Mouse (Mus musculus) liver, postnatal 0 days (tissue): Measurements from ENCODE around the gene Car11. TPM values are rescaled to one million over a fixed set of nuclear protein-coding genes. Genes with fewer than 3 reads are reported as not detected.
"Not testable (repeated sequence)": the region's sequence is repeated elsewhere in the genome, so short reads cannot be mapped to it uniquely, and the experiment has no call there.

Experiments used
- ATAC-seq: fragments of 200-750 bp; cut with Nextera tagmentation; 2 replicates; pipeline ENCODE4 v1.8.0; 2017; ENCODE audit warnings: mild to moderate bottlenecking, moderate library complexity
- DNase-seq: peaks from one replicate; pipeline ENCODE4 v3.0.0-alpha.2; 2016
- H3K27ac ChIP-seq: fragments of 300-500 bp; sonication (generic); 2 replicates; pipeline ENCODE4 v1.5.1; 2014; ENCODE audit warnings: antibody characterized with exemption, moderate library complexity, mild to moderate bottlenecking, low read depth
- H3K27me3 ChIP-seq: fragments of 300-500 bp; sonication (generic); 2 replicates; pipeline ENCODE4 v1.6.1; 2014; ENCODE audit warnings: low read length, control low read depth, mixed read lengths; ENCODE audit not compliant: insufficient read depth
- H3K36me3 ChIP-seq: fragments of 300-500 bp; sonication (generic); replicated peaks from 2 replicates; pipeline ENCODE4 v1.6.1; 2014; ENCODE audit warnings: mild to moderate bottlenecking, control low read depth, low read length, moderate library complexity, mixed read lengths; ENCODE audit not compliant: insufficient read depth
- H3K4me1 ChIP-seq: fragments of 300-500 bp; sonication (generic); 2 replicates; pipeline ENCODE4 v1.6.1; 2014; ENCODE audit warnings: antibody characterized with exemption, mild to moderate bottlenecking, control low read depth; ENCODE audit not compliant: insufficient read depth
- H3K4me2 ChIP-seq: fragments of 300-500 bp; sonication (generic); 2 replicates; pipeline ENCODE4 v1.6.1; 2014; ENCODE audit warnings: low read depth, mild to moderate bottlenecking, low read length, moderate library complexity, mixed read lengths
- H3K4me3 ChIP-seq: fragments of 300-500 bp; sonication (generic); 2 replicates; pipeline ENCODE4 v1.5.1; 2014; ENCODE audit warnings: low read depth, low read length
- H3K9ac ChIP-seq: fragments of 300-500 bp; sonication (generic); replicated peaks from 2 replicates; pipeline ENCODE4 v1.6.1; 2014; ENCODE audit warnings: mild to moderate bottlenecking, moderate library complexity
- H3K9me3 ChIP-seq: fragments of 300-500 bp; sonication (generic); 2 replicates; pipeline ENCODE4 v1.6.1; 2016; ENCODE audit warnings: mild to moderate bottlenecking, control low read depth, low read length, mixed read lengths
- CTCF ChIP-seq: sonication (generic); IDR thresholded peaks from 2 replicates; pipeline ENCODE4 v1.5.1; 2016; ENCODE audit warnings: antibody characterized with exemption, low read depth
- EP300 ChIP-seq: IDR thresholded peaks from 2 replicates; pipeline ENCODE4 v1.6.1; 2016; ENCODE audit warnings: antibody characterized with exemption, low read depth, mild to moderate bottlenecking
- WGBS: fragments of 180-500 bp; shearing (Covaris S2); extraction: QIAGEN DNeasy Blood & Tissue Kit; methylation state at CpG from one replicate; pipeline ENCODE4 v1.1.7; 2014; ENCODE audit not compliant: insufficient replicate concordance; 5-methylcytosine and 5-hydroxymethylcytosine counted together
- polyA plus RNA-seq: library from polyadenylated mRNA; unstranded; fragments of >200 nt; fragmentation: Nextera tagmentation; extraction: Ambion mirVana; gene quantifications from 2 replicates; pipeline ENCODE4 v1.2.1, GENCODE M21; 2015

Gene Car11
- 0.14 and 0.15 TPM in 2 replicates for polyA plus RNA-seq

DNA sequence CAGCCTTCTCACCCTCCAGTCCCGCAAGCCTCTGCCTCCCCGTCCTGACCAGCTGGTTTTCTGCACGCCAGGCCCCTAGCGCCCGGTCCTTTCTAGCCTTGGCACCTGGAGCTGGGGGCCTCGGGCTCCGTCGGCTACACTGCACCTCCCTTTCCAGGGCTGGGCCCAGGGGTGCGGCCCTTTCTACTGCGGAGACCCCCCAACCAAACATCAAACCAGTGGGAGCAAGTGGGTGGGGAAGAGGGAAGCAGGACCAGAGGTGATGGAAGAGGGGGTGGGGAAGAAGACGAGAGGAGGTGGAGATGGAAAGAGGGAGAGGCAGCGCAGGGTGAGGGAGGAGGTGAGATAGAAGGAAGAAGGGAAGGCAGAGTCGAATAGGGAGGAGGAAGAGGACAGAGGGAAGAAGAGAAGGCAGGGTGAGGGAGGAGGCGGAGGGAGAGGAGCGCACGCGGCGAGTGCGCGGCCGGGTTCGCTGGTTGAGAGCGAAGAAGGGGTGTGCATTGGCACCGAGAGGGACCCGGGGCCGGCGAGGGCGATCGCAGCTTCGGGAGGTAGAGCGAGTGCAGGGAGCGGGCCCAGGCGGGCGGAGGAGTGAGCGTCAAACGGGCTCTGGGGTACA lies at the start of gene Car11:
Car11 (plus strand) TSS at position 321 of the 619 bp plus-strand sequence.
- DNase-seq (no peak), ATAC-seq (no peak)
- H3K27me3 ChIP-seq: peaks cover 31% of the 10 kb centered on the region
- no peak for TF ChIP-seq EP300
- TF ChIP-seq CTCF: no peak
- H3K4me2 ChIP-seq: peak within 1 kb of the TSS; percentile 52
- no peaks in the 10 kb centered on the region for H3K36me3 ChIP-seq
- H3K4me3 ChIP-seq: no peak within 1 kb of the TSS
- no peaks in the 10 kb centered on the region for H3K9me3 ChIP-seq
- H3K27ac ChIP-seq: no peak within 1 kb of the TSS
- no peak within 1 kb of the TSS for H3K9ac ChIP-seq
- WGBS: 5% methylated on average over 32 of the region's 36 CpGs
- peaks cover 20% of the 10 kb centered on the region for H3K4me1 ChIP-seq

DNA sequence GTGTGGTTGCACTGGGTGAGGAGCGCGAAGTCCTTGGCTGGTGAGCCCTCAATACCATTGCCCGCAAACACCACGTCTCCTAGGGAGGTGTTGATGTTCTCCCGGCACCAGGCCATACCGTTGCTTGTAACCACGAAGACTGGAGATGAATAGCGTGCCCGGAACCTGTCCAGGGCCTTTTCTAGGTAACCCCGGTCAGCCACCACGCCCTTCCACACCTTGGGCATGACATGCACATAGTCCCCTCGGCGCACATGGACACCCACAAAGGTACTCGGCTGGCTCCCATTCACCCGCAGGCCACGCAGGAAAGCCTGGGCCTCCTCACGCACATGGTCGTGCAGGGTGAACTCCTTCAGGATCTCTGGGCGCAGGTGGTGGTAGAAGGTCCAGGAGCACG lies 49.2 kb upstream of the Car11 start:
- ATAC-seq, DNase-seq, H3K4me3 ChIP-seq, H3K27me3 ChIP-seq, H3K9me3 ChIP-seq, H3K9ac ChIP-seq, H3K27ac ChIP-seq, H3K4me2 ChIP-seq, H3K36me3 ChIP-seq, H3K4me1 ChIP-seq: not testable (repeated sequence)
- 86% methylated on average over 18 of the region's 20 CpGs for WGBS

DNA sequence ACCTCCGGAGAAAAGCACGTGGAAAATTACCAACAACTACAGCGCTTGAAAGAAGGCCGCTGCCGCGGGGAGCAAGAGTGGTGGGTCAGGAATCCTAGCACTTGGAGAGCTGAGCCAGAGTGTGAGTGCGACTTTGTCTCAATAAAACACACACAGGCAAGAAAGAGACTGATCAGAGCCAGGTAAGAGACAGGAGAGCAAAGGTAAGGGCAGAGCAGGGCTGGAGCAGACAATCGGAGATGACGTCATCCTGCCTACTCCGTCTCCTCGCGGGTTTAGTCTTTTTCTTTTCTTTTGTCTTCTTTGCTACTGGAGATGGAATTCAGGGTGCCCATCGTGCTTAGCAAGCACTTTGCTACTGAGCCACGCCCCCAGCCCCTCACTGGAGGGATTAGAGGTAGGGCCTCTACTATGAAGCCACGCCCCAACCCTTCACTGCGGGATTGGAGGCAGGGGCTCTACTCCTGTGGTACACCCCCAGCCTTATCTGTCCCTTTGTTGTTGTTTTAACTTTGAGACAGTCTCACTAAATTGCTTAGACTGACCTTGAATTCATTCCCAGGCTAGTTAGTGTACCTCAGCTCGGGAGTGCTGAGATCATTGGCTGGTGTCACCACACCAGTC lies 45.1 kb upstream of the Car11 start:
- WGBS: 39% methylated on average over 17 of the region's 17 CpGs
- H3K9me3 ChIP-seq: no peaks in the 10 kb centered on the region
- no peak overlapping the region for H3K27ac ChIP-seq
- H3K4me2 ChIP-seq: peak overlapping the region; percentile 39
- H3K27me3 ChIP-seq: 0 out of 2 replicates have a peak, but pooled peaks cover 3% of the 10 kb centered on the region
- peak; percentile 25; the same call in 1 of the 2 replicates for ATAC-seq
- TF ChIP-seq CTCF: no peak
- TF ChIP-seq EP300: no peak
- H3K4me1 ChIP-seq: no peaks in the 10 kb centered on the region
- no peak for DNase-seq
- H3K4me3 ChIP-seq: no peak overlapping the region
- H3K36me3 ChIP-seq: no peaks in the 10 kb centered on the region
- no peak overlapping the region for H3K9ac ChIP-seq

- H3K4me2 ChIP-seq: no peak overlapping the region
- 56% methylated on average over 11 of the region's 11 CpGs for WGBS
- H3K36me3 ChIP-seq: no peaks in the 10 kb centered on the region
- H3K4me1 ChIP-seq: 0 out of 2 replicates have a peak, but pooled peaks cover 3% of the 10 kb centered on the region
- no peak for TF ChIP-seq EP300
- TF ChIP-seq CTCF: no peak
- H3K27ac ChIP-seq: peak overlapping the region; percentile 51; the same call in 1 of the 2 replicates
- no peak for ATAC-seq
- DNase-seq: peak; percentile 41
- no peaks in the 10 kb centered on the region for H3K27me3 ChIP-seq
- no peak overlapping the region for H3K4me3 ChIP-seq
- no peaks in the 10 kb centered on the region for H3K9me3 ChIP-seq
- no peak overlapping the region for H3K9ac ChIP-seq
Observed at GRCm38 (mm10) chr7:45660746-45661478, 38.7 kb upstream of the Car11 start.

DNA sequence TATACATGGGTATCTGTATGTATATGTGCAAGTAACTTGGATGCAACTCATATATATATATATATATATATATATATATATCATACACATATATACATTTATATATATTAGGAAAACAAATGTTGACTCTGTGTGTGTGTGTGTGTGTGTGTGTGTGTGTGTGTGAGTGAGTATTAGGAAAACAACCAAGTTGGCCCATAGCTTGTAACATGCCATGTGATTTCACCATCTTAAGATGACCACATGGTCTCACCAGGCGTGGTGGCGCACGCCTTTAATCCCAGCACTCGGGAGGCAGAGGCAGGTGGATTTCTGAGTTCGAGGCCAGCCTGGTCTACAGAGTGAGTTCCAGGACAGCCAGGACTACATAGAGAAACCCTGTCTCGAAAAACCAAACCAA lies 37.9 kb upstream of the Car11 start:
- 80% methylated on average over 6 of the region's 6 CpGs for WGBS
- not testable (repeated sequence) for H3K27me3 ChIP-seq, H3K36me3 ChIP-seq, H3K27ac ChIP-seq, DNase-seq, ATAC-seq, H3K4me2 ChIP-seq, H3K9me3 ChIP-seq, H3K9ac ChIP-seq, H3K4me1 ChIP-seq, H3K4me3 ChIP-seq

- Histone ChIP-seq H3K4me1 (0 out of 2 replicates have a peak, but pooled peaks cover 3% of the 10 kb centered on the region), H3K9me3 (no peaks in the 10 kb centered on the region), H3K27me3 (no peaks in the 10 kb centered on the region), H3K9ac (no peak overlapping the region), H3K4me3 (no peak overlapping the region), H3K27ac (no peak overlapping the region), H3K36me3 (no peaks in the 10 kb centered on the region), H3K4me2 (no peak overlapping the region)
- no peak for TF ChIP-seq EP300
- no peak for TF ChIP-seq CTCF
- DNase-seq: no peak
- WGBS: 46% methylated on average over 13 of the region's 13 CpGs
- no peak for ATAC-seq
Observed at GRCm38 (mm10) chr7:45665303-45666138, 34.1 kb upstream of the Car11 start.
